Mouse (Mus musculus): ENCODE data around the gene Lhx1. TPM values are rescaled to one million over a fixed set of nuclear protein-coding genes. Genes with fewer than 3 reads are reported as not detected.

Gene Lhx1
- polyA plus RNA-seq, 1 experiment from 2014 or later: 16.4 TPM

DNA sequence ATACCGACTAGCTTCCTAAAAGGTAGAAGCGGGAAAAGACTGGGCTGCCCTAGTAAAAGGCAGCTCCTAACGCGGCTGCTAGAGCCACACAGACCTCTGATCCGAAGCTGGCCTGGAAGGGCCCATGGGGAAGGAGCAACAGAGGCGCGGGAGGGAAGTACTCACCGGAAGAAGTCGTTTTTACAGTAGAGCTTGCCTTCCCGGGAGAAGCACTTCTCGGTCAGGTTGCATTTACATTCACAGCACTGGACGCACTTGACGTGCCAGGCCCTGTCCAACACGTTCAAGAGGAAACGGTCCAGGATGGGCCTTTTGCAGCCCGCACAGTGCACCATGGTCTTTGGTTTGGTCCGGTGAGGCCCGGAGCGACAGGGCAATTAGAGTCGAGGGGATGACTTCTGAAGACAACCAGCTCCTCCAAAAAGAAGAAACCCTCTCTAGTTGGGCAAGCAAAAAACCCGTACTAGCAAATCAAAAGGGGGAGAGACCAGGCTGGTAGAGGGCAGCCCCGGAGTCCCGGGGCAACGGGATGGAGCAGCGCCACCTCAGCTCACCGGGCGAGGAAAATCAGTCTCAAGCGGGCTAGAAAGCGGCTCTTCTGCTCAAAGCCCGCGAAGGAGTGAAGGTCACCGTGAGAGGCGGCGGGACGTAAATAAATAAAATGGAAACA is 1.4 kb downstream of the Lhx1 start:
- Histone ChIP-seq H3K4me2 (peak overlapping the region; percentile 85), H3K4me3 (replicated peaks) (peak overlapping the region; percentile 46), H3K27ac (0 out of 2 replicates have a peak overlapping the region, but pooled peaks have one; percentile 13), H3K9me3 (no peaks in the 10 kb centered on the region), H3K36me3 (replicated peaks) (no peaks in the 10 kb centered on the region), H3K4me1 (peaks cover 48% of the 10 kb centered on the region), H3K9ac (peak overlapping the region; percentile 56), H3K27me3 (peaks cover 100% of the 10 kb centered on the region)
- WGBS: under 1% methylated on average over 35 of the region's 35 CpGs
- no peak for ATAC-seq (ENCODE audit: low FRiP score)

DNA sequence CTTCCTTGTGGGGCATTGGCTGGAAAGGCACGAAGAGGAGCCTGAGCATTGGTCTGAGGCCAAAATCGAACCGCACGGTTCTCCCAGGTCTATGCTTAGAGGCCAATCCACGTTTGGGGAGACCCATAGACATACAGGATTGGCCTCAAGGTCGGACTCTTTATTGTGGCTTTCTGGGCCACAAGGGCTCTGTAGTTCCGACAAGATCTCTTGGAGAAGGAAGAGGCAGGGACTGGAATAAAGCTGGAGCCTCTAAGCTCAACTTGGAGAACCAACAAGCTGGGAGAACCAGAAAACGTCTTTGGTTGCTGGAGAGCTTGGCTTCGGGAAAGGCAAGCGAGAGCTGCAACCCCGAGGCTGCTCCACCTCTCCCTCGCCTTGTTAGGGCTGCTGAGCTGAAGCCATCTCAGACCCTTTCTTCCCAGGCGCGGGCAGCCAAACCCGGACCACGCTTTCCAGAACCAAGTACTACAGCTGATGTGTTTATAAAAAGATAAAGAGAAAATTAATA is 2.0 kb downstream of the Lhx1 start:
- H3K36me3 ChIP-seq (replicated peaks): no peaks in the 10 kb centered on the region
- peaks cover 45% of the 10 kb centered on the region for H3K4me1 ChIP-seq
- 1% methylated on average over 16 of the region's 16 CpGs for WGBS
- 0 out of 2 replicates have a peak overlapping the region, but pooled peaks have one; percentile 13 for H3K27ac ChIP-seq
- ATAC-seq (ENCODE audit: low FRiP score): no peak
- no peaks in the 10 kb centered on the region for H3K9me3 ChIP-seq
- H3K4me2 ChIP-seq: peak overlapping the region; percentile 85
- H3K27me3 ChIP-seq: peaks cover 100% of the 10 kb centered on the region
- H3K4me3 ChIP-seq (replicated peaks): peak overlapping the region; percentile 46
- H3K9ac ChIP-seq: 0 out of 2 replicates have a peak overlapping the region, but pooled peaks have one; percentile 56

DNA sequence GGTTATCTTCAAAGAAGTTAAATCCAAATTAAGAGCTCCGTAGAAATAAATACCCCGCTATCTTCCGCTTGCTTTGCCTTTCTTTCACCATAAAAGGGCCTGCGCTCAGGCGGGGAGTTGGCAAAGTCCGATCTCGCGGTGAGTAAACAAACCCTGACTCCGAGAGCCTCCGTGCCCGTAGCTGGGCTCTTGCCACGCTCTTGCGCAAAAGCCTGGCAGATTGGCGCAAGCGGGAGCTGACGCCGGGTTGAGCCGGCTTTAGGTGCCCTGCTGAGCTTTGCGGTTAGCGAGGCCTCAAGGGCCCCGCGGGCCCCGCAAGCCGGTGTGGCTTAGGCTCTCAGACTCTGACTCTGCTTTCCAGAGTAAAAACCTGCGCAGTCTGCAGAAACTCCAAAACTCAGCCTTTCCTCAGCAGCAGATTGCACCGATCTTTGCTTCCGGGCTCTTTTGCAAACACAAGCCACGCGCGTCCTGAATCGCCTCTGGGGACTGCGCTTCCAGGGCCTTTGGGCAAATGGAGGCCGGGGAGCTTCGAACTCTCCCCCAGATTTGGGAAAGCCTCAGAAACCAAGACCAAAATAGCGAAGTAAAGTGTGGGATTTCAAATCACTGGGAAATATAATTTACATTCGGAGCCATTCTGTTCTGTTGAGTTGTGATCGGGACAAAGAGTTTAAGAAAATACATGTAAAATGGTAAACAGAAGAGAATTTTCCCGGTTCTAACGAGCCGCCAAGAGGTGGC is 2.6 kb downstream of the Lhx1 start:
- Histone ChIP-seq H3K36me3 (replicated peaks) (no peaks in the 10 kb centered on the region), H3K4me3 (replicated peaks) (peak overlapping the region; percentile 46), H3K4me1 (peaks cover 45% of the 10 kb centered on the region), H3K9me3 (no peaks in the 10 kb centered on the region), H3K9ac (peak overlapping the region; percentile 56), H3K27me3 (peaks cover 96% of the 10 kb centered on the region), H3K4me2 (peak overlapping the region; percentile 85), H3K27ac (0 out of 2 replicates have a peak overlapping the region, but pooled peaks have one; percentile 19)
- WGBS: under 1% methylated on average over 40 of the region's 40 CpGs
- no peak for ATAC-seq (ENCODE audit: low FRiP score)

DNA sequence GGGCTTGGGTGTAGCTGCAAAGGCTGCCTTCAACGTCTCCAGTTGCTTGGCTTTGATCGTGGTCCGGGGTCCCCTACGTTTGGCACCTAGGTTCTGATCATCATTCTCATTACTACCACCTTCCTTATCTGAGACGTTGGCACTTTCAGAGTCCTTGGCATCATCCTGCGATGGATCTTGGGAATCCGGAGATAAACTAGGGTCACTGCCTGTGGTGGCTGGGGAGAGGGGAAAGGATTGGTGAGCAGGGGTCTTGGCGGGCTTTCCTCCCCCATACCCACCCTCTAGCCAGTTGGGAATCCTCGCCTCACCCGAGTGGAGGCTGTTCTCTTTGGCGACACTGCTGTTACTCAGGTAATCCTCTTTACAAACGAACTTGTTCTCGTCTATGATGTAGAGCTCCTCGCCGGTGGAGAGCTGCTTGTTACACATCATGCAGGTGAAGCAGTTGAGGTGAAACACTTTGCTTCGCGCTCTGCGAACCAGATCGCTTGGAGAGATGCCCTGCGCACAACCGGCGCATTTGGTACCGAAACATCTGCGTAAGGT is 3.5 kb downstream of the Lhx1 start:
- H3K27me3 ChIP-seq: peaks cover 92% of the 10 kb centered on the region
- ATAC-seq (ENCODE audit: low FRiP score): no peak
- H3K9ac ChIP-seq: 0 out of 2 replicates have a peak overlapping the region, but pooled peaks have one; percentile 50
- 4% methylated on average over 24 of the region's 24 CpGs for WGBS
- no peaks in the 10 kb centered on the region for H3K36me3 ChIP-seq (replicated peaks)
- no peak overlapping the region for H3K27ac ChIP-seq
- H3K4me1 ChIP-seq: peaks cover 45% of the 10 kb centered on the region
- H3K9me3 ChIP-seq: no peaks in the 10 kb centered on the region
- H3K4me3 ChIP-seq (replicated peaks): peak overlapping the region; percentile 46
- H3K4me2 ChIP-seq: peak overlapping the region; percentile 85

DNA sequence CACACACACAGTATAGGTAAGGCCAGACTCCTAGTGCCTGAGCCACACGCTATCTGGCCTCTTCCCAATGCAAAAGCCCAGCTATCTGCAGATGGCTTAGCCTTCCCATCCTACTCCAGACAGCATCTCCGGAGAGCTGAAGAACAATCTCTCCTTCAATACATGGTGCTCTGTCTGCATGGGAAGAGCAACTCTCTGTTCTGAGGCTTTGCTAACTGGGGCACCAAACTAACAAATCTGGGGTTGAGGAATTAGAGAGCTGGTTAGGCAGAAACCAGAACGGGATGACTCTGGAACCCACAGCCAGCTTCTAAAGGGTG is 4.3 kb downstream of the Lhx1 start:
- peaks cover 41% of the 10 kb centered on the region for H3K4me1 ChIP-seq
- peaks cover 92% of the 10 kb centered on the region for H3K27me3 ChIP-seq
- no peaks in the 10 kb centered on the region for H3K9me3 ChIP-seq
- H3K4me2 ChIP-seq: peak overlapping the region; percentile 85
- WGBS: 7% methylated on average over 3 of the region's 3 CpGs
- no peak overlapping the region for H3K27ac ChIP-seq
- ATAC-seq (ENCODE audit: low FRiP score): no peak
- peak overlapping the region; percentile 46 for H3K4me3 ChIP-seq (replicated peaks)
- no peaks in the 10 kb centered on the region for H3K36me3 ChIP-seq (replicated peaks)
- no peak overlapping the region for H3K9ac ChIP-seq

DNA sequence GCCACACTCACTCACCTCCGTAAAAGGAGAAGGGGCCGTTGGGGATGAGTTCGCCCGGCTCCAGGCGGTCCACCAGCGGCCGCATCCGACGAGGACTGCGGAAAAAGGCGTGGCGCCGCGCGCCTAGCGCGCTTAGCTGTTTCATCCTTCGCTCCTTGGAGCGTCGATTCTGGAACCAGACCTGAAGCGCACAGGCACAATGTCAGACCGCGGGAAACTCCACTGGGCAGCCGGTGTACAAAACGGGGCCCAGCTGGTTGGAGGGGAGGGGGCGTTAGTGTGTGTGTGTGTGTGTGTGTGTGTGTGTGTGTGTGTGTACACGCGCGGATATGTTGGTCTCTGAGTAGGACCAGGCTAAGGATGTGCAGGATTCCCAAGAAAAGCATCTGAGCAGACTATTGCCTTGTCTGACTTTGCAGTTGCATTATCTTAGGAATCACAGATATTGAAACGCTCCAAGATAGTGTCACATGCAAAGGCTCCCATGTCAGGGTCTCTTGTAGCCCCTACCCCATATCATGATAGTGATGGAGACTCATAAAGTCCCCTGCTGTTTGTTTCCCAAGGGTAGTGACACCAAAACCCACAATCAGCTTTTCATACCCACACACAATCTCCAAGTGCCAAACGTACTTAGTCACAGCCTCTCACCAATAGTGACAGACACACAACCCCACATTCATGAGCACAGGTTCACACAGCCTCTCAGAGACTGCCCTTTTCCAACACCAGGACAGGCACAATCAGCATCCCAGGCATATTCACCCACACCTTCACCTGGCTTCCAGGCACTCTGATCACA is 4.9 kb downstream of the Lhx1 start:
- Histone ChIP-seq H3K9ac (peak overlapping the region; percentile 40), H3K4me1 (peaks cover 36% of the 10 kb centered on the region), H3K9me3 (no peaks in the 10 kb centered on the region), H3K27ac (no peak overlapping the region), H3K27me3 (peaks cover 92% of the 10 kb centered on the region), H3K4me3 (replicated peaks) (peak overlapping the region; percentile 46), H3K4me2 (peak overlapping the region; percentile 85), H3K36me3 (replicated peaks) (no peaks in the 10 kb centered on the region)
- ATAC-seq (ENCODE audit: low FRiP score): no peak
- under 1% methylated on average over 30 of the region's 31 CpGs for WGBS

DNA sequence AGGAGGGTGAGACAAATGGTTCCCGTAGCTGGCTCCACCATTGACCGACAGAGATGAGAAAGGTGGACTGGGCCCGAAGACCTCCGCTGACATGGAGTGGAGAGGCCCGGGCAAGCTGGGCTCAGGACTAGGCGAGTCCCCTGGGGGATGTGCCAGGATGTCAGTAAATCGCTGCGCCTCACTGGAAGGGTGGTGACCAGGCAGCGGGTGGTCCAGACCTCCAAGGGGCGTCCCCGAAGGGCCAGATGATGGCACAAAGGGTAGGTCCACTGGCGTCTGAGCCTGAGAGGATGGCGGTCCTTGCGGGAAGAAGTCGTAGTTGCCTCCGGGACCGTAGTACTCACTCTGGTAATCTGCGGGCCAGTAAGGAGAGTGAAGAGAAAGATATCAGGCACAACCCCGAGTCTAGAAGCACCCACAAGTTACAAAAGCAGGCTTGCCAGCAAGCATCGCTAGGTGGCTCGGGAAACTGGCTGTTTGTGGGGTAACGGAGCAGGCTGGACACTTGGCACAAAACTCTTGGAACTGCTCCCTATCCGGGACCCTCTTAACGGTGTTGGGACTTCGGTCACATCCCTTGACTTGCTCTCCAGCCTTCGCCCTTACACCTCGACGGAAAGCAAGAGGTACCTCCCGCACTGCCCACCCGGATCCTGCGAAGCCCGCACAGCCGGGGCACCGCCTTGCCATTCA is 5.6 kb downstream of the Lhx1 start:
- H3K4me2 ChIP-seq: peak overlapping the region; percentile 85
- no peaks in the 10 kb centered on the region for H3K9me3 ChIP-seq
- no peaks in the 10 kb centered on the region for H3K36me3 ChIP-seq (replicated peaks)
- WGBS: under 1% methylated on average over 34 of the region's 34 CpGs
- H3K27ac ChIP-seq: no peak overlapping the region
- peaks cover 92% of the 10 kb centered on the region for H3K27me3 ChIP-seq
- H3K9ac ChIP-seq: peak overlapping the region; percentile 40
- H3K4me1 ChIP-seq: peaks cover 28% of the 10 kb centered on the region
- no peak for ATAC-seq (ENCODE audit: low FRiP score)
- peak overlapping the region; percentile 46 for H3K4me3 ChIP-seq (replicated peaks)

DNA sequence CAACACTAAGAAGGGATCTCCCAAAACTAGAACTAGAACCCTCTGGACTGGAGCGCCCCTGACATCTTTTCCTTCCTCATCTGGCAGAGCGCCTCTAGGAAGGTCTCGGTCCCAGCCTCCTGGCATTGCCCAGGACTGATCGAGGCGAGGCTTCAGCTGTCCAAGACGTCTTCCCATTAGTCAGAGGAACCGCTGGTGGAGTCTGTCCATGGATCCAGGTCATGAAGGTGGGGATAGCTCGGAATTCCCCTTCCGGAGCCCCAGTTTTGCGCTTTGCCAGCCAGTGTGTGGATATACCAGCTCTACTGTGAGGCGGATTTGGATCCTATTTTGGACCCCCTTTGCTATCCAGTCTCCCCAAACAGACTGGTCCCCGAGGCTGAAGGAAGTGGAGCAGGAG is 6.3 kb downstream of the Lhx1 start:
- WGBS: 5% methylated on average over 12 of the region's 12 CpGs
- Histone ChIP-seq H3K9me3 (no peaks in the 10 kb centered on the region), H3K4me1 (peaks cover 24% of the 10 kb centered on the region), H3K27me3 (peaks cover 92% of the 10 kb centered on the region), H3K27ac (no peak overlapping the region), H3K4me2 (peak overlapping the region; percentile 17; the same call in 1 of the 2 replicates), H3K4me3 (replicated peaks) (peak overlapping the region; percentile 14; the same call in 1 of the 2 replicates), H3K36me3 (replicated peaks) (no peaks in the 10 kb centered on the region), H3K9ac (no peak overlapping the region)
- no peak for ATAC-seq (ENCODE audit: low FRiP score)

DNA sequence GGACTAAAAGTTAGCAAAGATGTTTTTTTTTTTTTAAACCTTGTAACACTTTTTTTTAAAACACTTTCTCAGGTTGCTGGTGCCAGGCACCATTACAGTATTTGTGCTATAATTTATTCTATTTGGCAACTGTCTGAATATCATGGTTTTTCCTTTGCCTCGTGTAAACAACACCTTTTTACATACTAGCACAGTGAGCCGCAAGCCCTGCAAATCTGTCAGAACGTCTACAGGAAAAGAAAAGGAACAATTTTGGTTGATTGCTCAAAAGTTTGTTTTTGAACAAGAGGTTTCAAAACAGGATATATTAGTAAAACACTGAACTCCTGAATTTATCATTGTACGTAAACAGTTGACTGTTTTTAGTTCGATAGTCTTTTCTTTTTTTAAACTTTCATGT is 7.1 kb downstream of the Lhx1 start:
- Histone ChIP-seq H3K9ac (no peak overlapping the region), H3K4me2 (no peak overlapping the region), H3K27ac (no peak overlapping the region), H3K4me1 (peaks cover 23% of the 10 kb centered on the region), H3K27me3 (peaks cover 85% of the 10 kb centered on the region), H3K36me3 (replicated peaks) (no peaks in the 10 kb centered on the region), H3K4me3 (replicated peaks) (no peak overlapping the region), H3K9me3 (no peaks in the 10 kb centered on the region)
- 23% methylated on average over 5 of the region's 5 CpGs for WGBS
- no peak for ATAC-seq (ENCODE audit: low FRiP score)

DNA sequence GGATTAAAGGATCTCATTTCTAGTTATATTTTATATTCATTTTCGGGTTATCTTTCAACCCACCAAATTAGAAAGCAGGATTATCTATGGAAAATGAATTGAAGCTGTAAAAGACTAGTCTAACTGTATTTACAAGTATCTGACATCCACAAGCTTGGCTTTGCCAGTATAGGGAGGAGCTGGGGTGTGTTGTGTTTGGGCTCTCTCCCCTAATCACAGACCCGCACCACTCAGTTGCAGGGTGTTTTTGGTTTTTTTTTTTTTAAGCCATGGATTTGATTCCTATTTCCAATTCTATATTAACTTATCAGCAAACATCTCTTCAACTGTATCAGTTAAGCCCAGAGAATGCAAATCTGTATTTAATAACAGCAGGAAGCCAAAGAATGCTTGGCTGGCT is 7.9 kb downstream of the Lhx1 start:
- H3K36me3 ChIP-seq (replicated peaks): no peaks in the 10 kb centered on the region
- H3K27me3 ChIP-seq: peaks cover 77% of the 10 kb centered on the region
- no peak overlapping the region for H3K4me2 ChIP-seq
- H3K4me1 ChIP-seq: peaks cover 23% of the 10 kb centered on the region
- no peak for ATAC-seq (ENCODE audit: low FRiP score)
- no peaks in the 10 kb centered on the region for H3K9me3 ChIP-seq
- no peak overlapping the region for H3K4me3 ChIP-seq (replicated peaks)
- H3K27ac ChIP-seq: no peak overlapping the region
- 9% methylated on average over 2 of the region's 2 CpGs for WGBS
- no peak overlapping the region for H3K9ac ChIP-seq

DNA sequence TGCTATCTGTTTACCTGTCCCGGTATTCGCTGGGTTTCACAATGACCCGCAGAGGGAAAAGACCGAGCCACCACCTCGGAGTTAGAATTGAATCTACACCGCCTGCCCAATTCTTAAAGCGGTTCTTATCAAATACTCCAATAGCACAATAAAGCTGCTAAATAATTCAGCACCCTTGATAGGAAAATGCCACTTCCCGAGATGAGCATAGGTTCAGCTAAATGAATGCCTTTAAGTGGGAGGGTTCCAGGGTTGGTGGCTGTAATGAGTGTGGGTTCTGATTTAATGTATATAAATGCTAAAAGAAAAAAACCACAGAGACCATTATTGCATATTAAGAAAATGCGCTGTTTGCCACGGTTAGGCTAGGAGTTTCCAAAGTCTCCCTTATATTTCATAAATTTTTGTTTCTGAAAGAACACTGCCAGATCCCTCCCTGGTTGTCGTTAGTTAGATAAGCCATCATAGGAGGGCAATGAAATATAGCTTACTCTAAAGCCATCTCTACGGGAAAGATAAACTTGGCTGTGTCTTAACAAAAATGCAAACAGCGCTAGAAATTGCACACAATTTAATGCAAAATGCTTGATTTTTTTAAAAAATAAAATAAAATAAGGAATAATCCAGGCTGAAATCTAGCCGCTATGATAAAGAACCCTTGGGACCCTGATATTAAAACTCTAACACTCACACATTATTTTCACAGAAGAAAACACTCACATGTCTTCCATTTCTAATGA is 8.7 kb downstream of the Lhx1 start:
- H3K4me2 ChIP-seq: no peak overlapping the region
- no peak for ATAC-seq (ENCODE audit: low FRiP score)
- H3K27ac ChIP-seq: no peak overlapping the region

More for the DNA sequence above, 8.7 kb downstream of the Lhx1 start:
- no peaks in the 10 kb centered on the region for H3K9me3 ChIP-seq
- H3K9ac ChIP-seq: no peak overlapping the region
- 7% methylated on average over 14 of the region's 14 CpGs for WGBS
- peaks cover 69% of the 10 kb centered on the region for H3K27me3 ChIP-seq
- peaks cover 29% of the 10 kb centered on the region for H3K4me1 ChIP-seq
- H3K36me3 ChIP-seq (replicated peaks): no peaks in the 10 kb centered on the region
- no peak overlapping the region for H3K4me3 ChIP-seq (replicated peaks)
